Mouse (Mus musculus) stomach, postnatal 0 days (tissue): ENCODE measurements at regions not wholly inside any gene's neighbourhood (a gene's known extent, or its start where the extent isn't known, plus 50 kb on each side); places are given as distances from the start of the nearest gene placed in this dataset.

Source experiments
- CTCF ChIP-seq: IDR thresholded peaks from 2 replicates; pipeline ENCODE4 v1.5.1; 2016; ENCODE audit warnings: antibody characterized with exemption, low read depth, mild to moderate bottlenecking, moderate library complexity
- EP300 ChIP-seq: optimal IDR thresholded peaks from 2 replicates; pipeline ENCODE3; 2016; ENCODE audit warnings: antibody characterized with exemption

DNA sequence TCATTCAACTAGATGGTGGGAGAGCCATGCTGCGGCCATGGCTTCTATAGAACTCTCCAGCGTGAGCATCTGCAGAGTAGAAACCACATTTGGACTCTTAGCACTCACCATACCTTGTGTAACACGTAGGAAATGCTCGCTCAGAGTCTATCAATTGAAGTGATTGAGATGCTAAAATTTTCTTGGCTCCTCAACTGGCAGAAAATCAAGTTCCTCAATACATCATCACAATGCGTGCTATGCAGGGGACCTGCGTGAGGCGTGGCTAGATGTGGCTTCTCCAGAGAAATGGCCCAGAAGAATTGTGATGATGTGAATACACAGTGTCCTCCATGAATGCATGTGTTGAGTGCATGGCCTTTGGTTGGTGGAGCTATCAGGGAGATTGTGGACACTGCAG lies 174.9 kb upstream of the Sfrp2 start:
- TF ChIP-seq CTCF (no peak), EP300 (no peak)
